Mouse (Mus musculus): ENCODE data around the gene Dtd1. TPM values are rescaled to one million over a fixed set of nuclear protein-coding genes. Genes with fewer than 3 reads are reported as not detected.

The Dtd1 gene
- total RNA-seq, 2 experiments from 2014 or later = 11.7 TPM

DNA sequence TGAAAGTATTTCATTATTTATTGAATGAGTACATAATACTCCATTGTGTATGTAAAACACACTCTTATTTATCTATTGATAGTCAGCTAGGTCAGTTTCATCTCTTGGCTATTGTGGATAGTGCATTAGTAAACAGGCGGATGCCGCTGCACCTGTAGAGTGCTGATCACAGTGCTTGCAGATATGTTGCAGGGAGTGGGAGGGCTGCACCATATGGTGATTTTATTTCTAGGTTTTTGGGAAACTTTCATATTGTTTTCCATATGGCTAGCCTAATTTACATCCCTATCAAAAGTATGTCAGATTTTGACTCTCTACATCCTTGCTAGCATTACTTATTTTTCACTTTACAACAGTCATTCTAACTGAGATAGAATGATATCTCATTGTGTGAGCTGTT, 155.3 kb downstream of the Dtd1 start:
- DNase-seq = no peak
- intact Hi-C loops (cut with DNase I) = no loop called here

DNA sequence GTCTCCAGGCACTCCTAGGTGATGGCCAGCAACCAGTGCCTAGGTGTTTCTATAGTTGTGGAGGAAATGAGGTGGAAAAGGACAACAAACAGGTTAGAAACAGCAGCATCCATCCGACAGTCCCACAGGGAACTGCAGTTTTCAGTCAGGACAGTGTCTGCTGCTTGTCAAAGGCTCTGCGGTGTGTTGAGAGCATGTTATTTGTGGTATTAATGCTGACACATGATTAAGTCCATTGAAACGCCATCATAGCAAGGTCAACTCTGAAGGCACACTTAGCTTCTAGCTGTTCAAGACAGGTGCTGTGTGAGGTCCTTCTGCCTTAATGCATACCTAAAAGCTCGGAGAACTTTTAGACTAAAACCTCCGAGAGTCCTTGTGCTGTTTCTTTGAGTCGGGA, 161.0 kb downstream of the Dtd1 start:
- DNase-seq = no peak
- intact Hi-C loops (cut with DNase I) = no loop called here

- DNase-seq = no peak
- intact Hi-C loops (cut with DNase I) = no loop called here
Measured at GRCm38 (mm10) chr2:144763706-144764105, 164.0 kb downstream of the Dtd1 start.

DNA sequence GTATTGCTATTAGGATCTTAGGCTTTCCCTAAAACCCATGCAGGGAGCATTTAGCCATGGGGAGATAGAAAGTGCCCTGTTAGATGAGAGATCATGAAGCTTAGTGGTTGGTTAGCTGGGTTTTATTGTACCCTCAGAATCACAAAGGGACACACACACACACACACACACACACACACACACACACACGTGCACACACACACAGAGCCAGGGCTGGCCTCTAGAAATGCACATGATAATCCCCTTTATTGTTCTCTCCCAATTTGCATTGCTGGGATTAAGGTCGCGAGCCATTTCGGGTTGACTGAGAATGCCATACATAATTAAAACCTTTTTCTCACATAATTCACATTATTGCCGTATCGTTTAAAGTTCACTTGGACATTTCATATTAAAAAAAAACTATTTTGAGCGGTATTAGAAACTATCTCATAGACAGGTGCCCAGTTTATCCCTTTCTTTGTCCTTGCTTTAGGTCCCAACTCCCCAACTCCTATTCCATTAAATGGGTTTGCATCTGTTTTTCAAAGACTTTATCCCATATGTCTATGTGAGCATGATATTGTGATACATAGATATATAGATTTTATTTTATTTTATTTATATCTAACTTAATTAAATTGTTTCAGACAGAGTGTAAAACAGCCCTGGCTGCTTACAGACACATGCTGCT, 164.6 kb downstream of the Dtd1 start:
- intact Hi-C loops (cut with DNase I) = no loop called here
- DNase-seq = no peak

- intact Hi-C loops (cut with DNase I) = no loop called here
- no peak for DNase-seq
Measured at GRCm38 (mm10) chr2:144765219-144765618, 165.5 kb downstream of the Dtd1 start.

DNA sequence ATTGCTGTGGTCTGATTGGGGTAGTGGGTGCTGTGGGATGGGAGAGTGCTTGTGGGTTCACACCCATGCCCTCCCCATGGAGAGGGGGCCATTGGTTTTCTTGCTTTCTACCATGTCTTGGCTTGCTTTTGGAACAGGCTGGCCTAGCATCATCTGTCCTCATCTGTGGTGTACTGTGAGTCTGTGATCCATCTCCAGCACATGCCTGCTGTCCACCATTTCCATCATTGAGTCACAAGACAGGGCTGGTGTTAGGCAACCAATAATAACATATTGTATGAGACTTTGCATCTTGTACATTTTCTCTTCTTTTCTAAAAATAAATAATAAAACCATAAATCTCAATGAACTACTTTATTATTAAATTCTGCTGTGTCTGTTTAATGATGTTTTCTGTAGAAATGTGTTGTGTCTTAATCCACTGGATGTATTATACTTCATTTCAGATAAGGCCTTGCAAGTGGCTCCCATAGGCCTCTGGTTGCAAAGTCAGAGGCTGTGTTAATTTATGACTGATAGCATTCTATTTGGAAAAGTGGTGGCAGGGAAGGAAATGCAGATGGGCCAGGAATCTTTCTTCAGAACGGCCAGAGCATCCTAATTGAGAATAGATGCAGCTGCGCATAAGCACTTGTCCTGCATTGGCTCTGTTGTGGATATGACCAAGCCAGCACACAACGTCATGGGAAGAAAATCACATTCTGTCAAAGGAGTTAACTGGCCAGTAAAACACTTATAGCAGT, 168.8 kb downstream of the Dtd1 start:
- no peak for DNase-seq
- intact Hi-C loops (cut with DNase I) = no loop called here

DNA sequence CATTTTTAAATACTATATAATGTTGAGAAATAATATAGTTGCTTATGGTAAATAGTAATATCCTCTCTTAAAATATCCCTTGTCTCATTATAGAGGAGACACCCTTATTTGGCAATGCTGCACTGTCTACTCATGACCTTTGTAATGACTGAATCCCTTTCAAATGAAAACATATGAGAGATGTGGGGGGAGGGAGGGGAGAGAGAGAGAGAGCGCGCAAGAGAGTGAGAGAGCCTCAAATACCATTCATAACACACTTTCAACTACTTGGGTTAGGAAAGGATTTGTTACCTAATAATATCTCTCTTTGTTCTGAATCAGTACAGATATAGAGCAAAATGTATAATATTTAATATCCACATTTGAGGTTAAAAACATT, 169.4 kb downstream of the Dtd1 start:
- DNase-seq = no peak
- intact Hi-C loops (cut with DNase I) = no loop called here

DNA sequence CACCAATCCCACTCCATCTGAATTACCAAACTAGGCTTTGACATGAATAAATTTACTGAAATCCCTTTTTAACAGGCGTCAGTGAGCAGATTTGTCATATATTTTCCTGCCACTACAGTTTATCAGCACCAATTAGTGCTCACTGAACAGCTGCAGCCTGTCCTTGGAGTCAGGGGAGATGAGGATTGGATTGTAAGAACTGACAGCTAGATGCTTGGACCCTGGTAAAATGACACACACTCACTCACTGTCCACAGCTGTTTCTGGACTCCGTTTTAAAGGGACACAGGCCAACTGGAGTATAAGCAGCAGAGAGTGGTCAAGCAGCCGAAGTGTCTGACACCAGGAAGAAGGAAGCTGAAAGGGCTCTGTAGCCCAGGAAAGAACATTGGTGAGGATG, 169.9 kb downstream of the Dtd1 start:
- intact Hi-C loops (cut with DNase I) = no loop called here
- peak; percentile 14 to 27 for DNase-seq

GRCm38 (mm10) chr2:144770452-144770941, 170.8 kb downstream of the Dtd1 start:
- intact Hi-C loops (cut with DNase I) = no loop called here
- no peak for DNase-seq

- no peak for DNase-seq
- intact Hi-C loops (cut with DNase I) = no loop called here
Measured at GRCm38 (mm10) chr2:144771841-144772240, 172.1 kb downstream of the Dtd1 start.

GRCm38 (mm10) chr2:144774636-144775160, 175.0 kb downstream of the Dtd1 start:
- DNase-seq = peak; percentile 7 to 20
- intact Hi-C loops (cut with DNase I) = no loop called here

DNA sequence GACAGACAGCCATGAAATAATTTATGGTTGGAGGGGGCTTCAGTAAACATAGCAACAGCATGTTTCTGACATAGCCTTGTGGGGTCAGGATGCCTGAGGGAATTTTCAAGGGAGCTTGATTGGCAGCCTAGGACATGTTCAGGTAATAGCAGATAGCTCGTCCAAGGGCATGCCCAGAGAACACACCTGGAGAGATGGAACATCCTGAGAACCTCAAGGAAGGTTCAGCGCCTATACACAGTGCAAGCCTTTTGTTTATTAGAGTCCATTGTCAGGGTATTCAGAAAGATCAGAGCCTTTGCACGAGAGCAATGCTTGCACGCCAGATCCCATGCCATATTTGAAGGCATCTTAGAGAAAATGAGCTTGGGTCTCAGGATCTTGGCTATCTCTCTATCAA, 175.9 kb downstream of the Dtd1 start:
- no peak for DNase-seq
- intact Hi-C loops (cut with DNase I) = no loop called here

DNA sequence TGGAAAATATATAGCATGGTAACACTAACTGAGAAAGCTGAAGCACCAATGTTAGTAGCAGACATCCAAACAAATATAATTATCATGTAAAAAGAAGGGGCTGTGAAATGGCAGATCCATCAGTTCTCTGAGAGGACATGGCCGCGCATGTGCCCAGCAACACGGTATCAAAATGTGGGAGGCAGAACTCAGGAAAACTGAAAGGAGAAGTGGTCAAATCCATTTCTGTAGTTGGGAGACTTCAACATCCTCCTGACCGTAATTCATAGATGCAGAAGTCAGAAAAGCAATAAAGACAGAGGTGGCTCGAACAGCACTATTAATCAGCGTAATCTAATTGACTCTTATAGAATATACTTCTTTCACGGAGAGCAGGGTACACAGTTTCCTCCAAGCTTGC, 179.6 kb downstream of the Dtd1 start:
- DNase-seq = no peak
- intact Hi-C loops (cut with DNase I) = no loop called here

GRCm38 (mm10) chr2:144780731-144781130, 181.0 kb downstream of the Dtd1 start:
- no peak for DNase-seq
- intact Hi-C loops (cut with DNase I) = no loop called here

- no peak for DNase-seq
- intact Hi-C loops (cut with DNase I) = no loop called here
Measured at GRCm38 (mm10) chr2:144781871-144782270, 182.2 kb downstream of the Dtd1 start.

DNA sequence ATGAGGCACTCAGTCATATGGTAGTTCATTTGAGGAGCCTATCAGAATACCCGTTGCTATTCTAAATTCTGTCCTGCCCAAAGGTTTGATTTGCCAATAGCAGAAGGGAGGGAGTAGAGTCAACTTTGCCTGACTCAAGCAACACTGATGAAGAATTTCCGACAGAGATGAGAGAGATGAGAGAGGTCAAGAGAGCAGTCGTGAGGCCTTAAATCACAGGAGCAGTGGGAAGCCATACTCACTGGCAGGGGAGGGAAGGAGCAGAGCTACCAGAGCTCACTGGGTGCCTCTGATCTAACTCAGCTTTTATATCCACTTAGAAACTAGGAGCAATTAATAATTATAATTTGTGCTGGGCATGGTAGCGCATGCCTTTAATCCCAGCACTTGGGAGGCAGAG, 182.8 kb downstream of the Dtd1 start:
- DNase-seq = no peak
- intact Hi-C loops (cut with DNase I) = no loop called here

- intact Hi-C loops (cut with DNase I) = no loop called here
- no peak for DNase-seq
Measured at GRCm38 (mm10) chr2:144783190-144783589, 183.5 kb downstream of the Dtd1 start.

GRCm38 (mm10) chr2:144783831-144784230, 184.1 kb downstream of the Dtd1 start:
- no peak for DNase-seq
- intact Hi-C loops (cut with DNase I) = no loop called here

DNA sequence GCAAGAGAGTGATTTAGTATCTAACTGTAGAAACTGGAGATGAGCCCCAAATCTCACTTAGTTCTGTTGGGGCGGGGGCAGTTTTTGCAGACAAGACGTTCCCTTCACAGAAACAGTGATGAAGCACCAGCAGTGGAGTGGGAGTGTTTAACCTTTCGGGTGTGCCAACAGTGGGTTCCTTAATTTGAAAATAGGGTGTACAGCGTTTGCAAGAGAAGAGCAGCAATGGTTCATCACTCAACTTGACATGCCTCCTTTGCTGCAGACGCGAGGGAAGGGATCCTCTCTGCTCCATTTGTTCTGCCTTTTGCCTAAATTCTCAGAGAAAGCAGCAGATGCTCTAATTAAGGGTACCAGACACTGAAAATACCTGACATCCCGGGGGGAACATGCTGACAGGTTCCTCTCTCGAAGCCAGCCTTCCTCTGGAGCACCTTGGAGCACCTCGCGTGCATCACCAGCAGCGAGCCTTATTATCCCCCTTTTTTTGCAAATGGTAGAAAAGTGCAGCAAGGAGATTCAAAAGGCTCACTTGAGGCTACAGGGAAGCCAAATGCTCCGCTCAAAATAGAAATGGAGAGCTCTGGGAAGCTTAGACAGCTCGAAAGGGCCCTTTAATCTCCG, 192.1 kb downstream of the Dtd1 start:
- DNase-seq = no peak
- intact Hi-C loops (cut with DNase I) = no loop called here

DNA sequence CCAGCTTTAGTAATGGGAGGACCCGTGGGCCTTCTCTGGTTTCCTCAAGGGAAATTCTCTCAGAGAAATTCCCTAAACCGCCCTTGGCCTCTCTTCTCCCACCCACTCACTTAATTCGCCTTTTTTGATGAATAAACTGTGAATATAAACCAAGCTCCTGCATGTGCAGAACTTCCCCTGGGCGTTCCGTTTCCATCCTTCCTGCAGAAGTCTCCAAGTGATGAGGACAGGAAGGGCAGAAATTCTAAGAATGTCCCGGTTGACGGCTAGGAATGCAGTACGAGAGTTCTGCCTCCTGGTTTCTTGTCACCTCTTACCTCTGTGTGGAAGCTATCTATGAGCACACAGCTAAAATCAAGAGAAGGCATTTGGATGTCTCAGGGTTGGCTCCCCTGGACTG, 197.8 kb downstream of the Dtd1 start:
- no peak for DNase-seq
- intact Hi-C loops (cut with DNase I) = no loop called here
